Mouse (Mus musculus) urinary bladder, postnatal 4 days (tissue): Measurements from ENCODE around the gene Scgb1b11.
"Not testable (repeated sequence)": the region's sequence is repeated elsewhere in the genome, so short reads cannot be mapped to it uniquely, and the experiment has no call there.

Source experiments
- DNase-seq, 2 experiments: peaks; one replicate each; pipeline ENCODE4 v3.0.0; 2021 to 2022; ENCODE audit warnings: low spot score in 2 of 2

Gene Scgb1b11

DNA sequence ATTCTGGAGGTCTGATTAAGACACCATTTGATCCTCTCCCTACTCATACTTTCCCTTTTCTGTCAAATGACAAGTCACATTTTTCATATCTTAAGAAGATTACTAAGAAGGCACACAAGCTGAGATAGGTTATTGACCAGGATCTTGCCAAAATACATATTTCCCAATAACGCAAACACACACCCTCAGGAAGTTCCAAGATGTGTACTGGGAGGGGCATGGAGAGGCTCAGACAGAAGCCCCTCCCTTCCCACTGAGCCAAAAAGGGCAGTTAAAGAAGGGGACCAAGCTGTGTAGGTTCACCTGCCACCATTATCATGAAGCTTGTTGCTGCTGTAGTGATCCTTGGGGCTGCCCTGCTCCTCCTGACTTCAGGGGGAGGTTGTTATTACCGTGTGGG lies at the start of gene Scgb1b11:
Gene Scgb1b11 (plus strand): TSS at position 301 of the 400 bp plus-strand sequence.
- DNase-seq, result not testable (repeated sequence)

DNA sequence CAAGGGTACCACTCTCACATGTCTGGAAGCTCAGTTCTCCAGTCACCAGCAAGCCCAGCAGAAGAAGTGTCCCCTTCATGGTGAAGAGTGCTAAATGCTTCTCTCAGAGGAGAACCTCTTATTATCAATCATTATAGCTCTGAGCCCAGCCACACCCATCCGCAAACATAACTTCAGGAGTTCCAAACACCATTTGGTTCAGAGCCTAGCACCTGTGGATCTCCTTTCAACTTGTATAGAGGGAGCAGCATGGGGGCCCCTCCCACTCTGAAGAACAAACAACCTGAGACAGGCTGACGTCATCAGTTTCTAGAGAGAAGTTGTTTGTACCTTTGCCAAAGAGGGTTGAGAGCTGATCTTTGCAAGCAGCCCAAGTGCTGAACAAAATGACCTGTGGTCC lies 11.6 kb upstream of the Scgb1b11 start, which contains the start of gene Scgb2b11:
Gene Scgb2b11 (minus strand): TSS at position 101 of the 400 bp plus-strand sequence.
- DNase-seq, result not testable (repeated sequence)
